Mouse (Mus musculus): ENCODE results near the gene Sdk2. TPM values are rescaled to one million over a fixed set of nuclear protein-coding genes. Genes with fewer than 3 reads are reported as not detected.

The Sdk2 gene
- polyA plus RNA-seq, 1 experiment from 2014 or later: 0.66 TPM

DNA sequence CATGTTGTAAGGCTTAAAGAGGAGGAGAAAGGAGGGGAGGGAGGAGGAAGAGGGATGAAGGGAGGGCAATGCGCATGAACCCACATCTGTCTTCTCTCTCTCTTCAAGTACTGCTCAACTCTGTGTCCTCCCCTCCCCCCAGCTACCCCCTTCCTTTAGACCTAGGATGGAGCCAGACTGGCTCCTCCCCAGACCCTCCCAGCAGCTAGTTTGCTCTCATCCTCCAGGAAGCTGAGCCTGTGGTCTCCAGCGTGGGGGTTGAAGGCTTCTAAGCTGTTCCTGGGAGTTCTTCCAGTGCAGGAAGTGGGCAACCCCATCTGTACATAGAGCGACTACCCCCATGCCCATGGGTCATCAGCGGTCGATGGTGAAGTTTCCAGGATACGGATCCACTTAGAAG lies 38.8 kb downstream of the Sdk2 start:
- 41% methylated on average over 6 of the region's 6 CpGs for WGBS
- Histone ChIP-seq H3K27me3 (replicated peaks; ENCODE audit: insufficient read depth, low read length) (no peaks in the 10 kb centered on the region), H3K27ac (ENCODE audit: low read length) (no peak overlapping the region), H3K36me3 (ENCODE audit: insufficient read depth, low read length) (no peaks in the 10 kb centered on the region), H3K4me3 (ENCODE audit: low read depth, low read length) (no peak overlapping the region), H3K9me3 (ENCODE audit: low read length) (no peaks in the 10 kb centered on the region), H3K4me1 (ENCODE audit: insufficient read depth, low read depth, low read length) (no peaks in the 10 kb centered on the region), H3K4me2 (replicated peaks; ENCODE audit: low read depth, low read length) (no peak overlapping the region), H3K9ac (replicated peaks; ENCODE audit: low read depth) (no peak overlapping the region)
- TF ChIP-seq EP300 (IDR thresholded peaks at IDR 0.05) (no peak), CTCF (IDR thresholded peaks at IDR 0.05) (no peak)
- peak; percentile 31 for DNase-seq (ENCODE audit: low spot score)
- peak; percentile 33; the same call in 1 of the 2 replicates for ATAC-seq

GRCm38 (mm10) chr11:114025056-114025455 lies 41.8 kb downstream of the Sdk2 start:
- Histone ChIP-seq H3K4me3 (ENCODE audit: low read depth, low read length) (no peak overlapping the region), H3K4me2 (replicated peaks; ENCODE audit: low read depth, low read length) (no peak overlapping the region), H3K27me3 (replicated peaks; ENCODE audit: insufficient read depth, low read length) (no peaks in the 10 kb centered on the region), H3K9ac (replicated peaks; ENCODE audit: low read depth) (no peak overlapping the region), H3K36me3 (ENCODE audit: insufficient read depth, low read length) (no peaks in the 10 kb centered on the region), H3K27ac (ENCODE audit: low read length) (no peak overlapping the region), H3K4me1 (ENCODE audit: insufficient read depth, low read depth, low read length) (no peaks in the 10 kb centered on the region), H3K9me3 (ENCODE audit: low read length) (no peaks in the 10 kb centered on the region)
- no peak for TF ChIP-seq EP300 (IDR thresholded peaks at IDR 0.05)
- TF ChIP-seq CTCF (IDR thresholded peaks at IDR 0.05): no peak
- WGBS: 69% methylated on average over 2 of the region's 2 CpGs
- ATAC-seq: no peak
- no peak for DNase-seq (ENCODE audit: low spot score)

GRCm38 (mm10) chr11:114023965-114024364 lies 42.9 kb downstream of the Sdk2 start:
- H3K4me2 ChIP-seq (replicated peaks; ENCODE audit: low read depth, low read length): no peak overlapping the region
- H3K27me3 ChIP-seq (replicated peaks; ENCODE audit: insufficient read depth, low read length): no peaks in the 10 kb centered on the region
- no peak for DNase-seq (ENCODE audit: low spot score)
- no peak for ATAC-seq
- no peaks in the 10 kb centered on the region for H3K4me1 ChIP-seq (ENCODE audit: insufficient read depth, low read depth, low read length)
- H3K4me3 ChIP-seq (ENCODE audit: low read depth, low read length): no peak overlapping the region
- H3K27ac ChIP-seq (ENCODE audit: low read length): no peak overlapping the region
- no peaks in the 10 kb centered on the region for H3K36me3 ChIP-seq (ENCODE audit: insufficient read depth, low read length)
- 13% methylated on average over 1 of the region's 1 CpGs for WGBS
- H3K9me3 ChIP-seq (ENCODE audit: low read length): no peaks in the 10 kb centered on the region
- TF ChIP-seq EP300 (IDR thresholded peaks at IDR 0.05) (no peak), CTCF (IDR thresholded peaks at IDR 0.05) (no peak)
- H3K9ac ChIP-seq (replicated peaks; ENCODE audit: low read depth): no peak overlapping the region

- DNase-seq (ENCODE audit: low spot score) (no peak), ATAC-seq (no peak)
- Histone ChIP-seq H3K9ac (replicated peaks; ENCODE audit: low read depth) (no peak overlapping the region), H3K27me3 (replicated peaks; ENCODE audit: insufficient read depth, low read length) (0 out of 2 replicates have a peak, but pooled peaks cover 3% of the 10 kb centered on the region), H3K9me3 (ENCODE audit: low read length) (no peaks in the 10 kb centered on the region), H3K4me2 (replicated peaks; ENCODE audit: low read depth, low read length) (no peak overlapping the region), H3K36me3 (ENCODE audit: insufficient read depth, low read length) (no peaks in the 10 kb centered on the region), H3K27ac (ENCODE audit: low read length) (no peak overlapping the region), H3K4me1 (ENCODE audit: insufficient read depth, low read depth, low read length) (no peaks in the 10 kb centered on the region), H3K4me3 (ENCODE audit: low read depth, low read length) (no peak overlapping the region)
- 80% methylated on average over 4 of the region's 4 CpGs for WGBS
- TF ChIP-seq CTCF (IDR thresholded peaks at IDR 0.05) (no peak), EP300 (IDR thresholded peaks at IDR 0.05) (no peak)
Measured at GRCm38 (mm10) chr11:114022166-114022565, 44.7 kb downstream of the Sdk2 start.

DNA sequence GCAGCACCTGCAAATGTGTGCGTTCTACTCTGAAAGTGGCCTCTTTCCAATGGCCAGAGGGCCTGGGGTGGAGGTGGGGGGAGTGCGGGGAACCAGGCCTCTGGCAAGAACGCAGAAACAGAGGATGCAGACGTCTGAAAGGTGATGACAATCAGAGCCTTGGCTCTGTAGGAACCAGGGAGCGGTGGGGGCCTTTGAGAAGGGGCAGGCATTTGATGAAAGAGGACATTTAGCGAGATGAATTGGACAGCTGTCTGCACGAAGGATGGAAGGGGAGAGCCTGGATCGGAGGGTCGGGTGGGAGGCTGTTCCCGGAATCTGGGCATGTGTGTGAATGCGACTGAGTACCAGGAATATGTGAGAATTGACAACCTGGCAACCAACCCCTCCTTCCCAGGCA lies 47.8 kb downstream of the Sdk2 start:
- TF ChIP-seq EP300 (IDR thresholded peaks at IDR 0.05): no peak
- TF ChIP-seq CTCF (IDR thresholded peaks at IDR 0.05): no peak
- no peak overlapping the region for H3K27ac ChIP-seq (ENCODE audit: low read length)
- no peaks in the 10 kb centered on the region for H3K9me3 ChIP-seq (ENCODE audit: low read length)
- WGBS: 47% methylated on average over 11 of the region's 11 CpGs
- H3K4me1 ChIP-seq (ENCODE audit: insufficient read depth, low read depth, low read length): no peaks in the 10 kb centered on the region
- H3K4me2 ChIP-seq (replicated peaks; ENCODE audit: low read depth, low read length): no peak overlapping the region
- H3K27me3 ChIP-seq (replicated peaks; ENCODE audit: insufficient read depth, low read length): 0 out of 2 replicates have a peak, but pooled peaks cover 3% of the 10 kb centered on the region
- no peak for DNase-seq (ENCODE audit: low spot score)
- H3K4me3 ChIP-seq (ENCODE audit: low read depth, low read length): no peak overlapping the region
- no peak overlapping the region for H3K9ac ChIP-seq (replicated peaks; ENCODE audit: low read depth)
- ATAC-seq: no peak
- no peaks in the 10 kb centered on the region for H3K36me3 ChIP-seq (ENCODE audit: insufficient read depth, low read length)

GRCm38 (mm10) chr11:114016889-114017392 lies 49.9 kb downstream of the Sdk2 start:
- Histone ChIP-seq H3K9me3 (ENCODE audit: low read length) (no peaks in the 10 kb centered on the region), H3K4me2 (replicated peaks; ENCODE audit: low read depth, low read length) (no peak overlapping the region), H3K4me1 (ENCODE audit: insufficient read depth, low read depth, low read length) (no peaks in the 10 kb centered on the region), H3K27me3 (replicated peaks; ENCODE audit: insufficient read depth, low read length) (0 out of 2 replicates have a peak, but pooled peaks cover 3% of the 10 kb centered on the region), H3K27ac (ENCODE audit: low read length) (no peak overlapping the region), H3K36me3 (ENCODE audit: insufficient read depth, low read length) (no peaks in the 10 kb centered on the region), H3K4me3 (ENCODE audit: low read depth, low read length) (no peak overlapping the region), H3K9ac (replicated peaks; ENCODE audit: low read depth) (no peak overlapping the region)
- no peak for TF ChIP-seq CTCF (IDR thresholded peaks at IDR 0.05)
- no peak for TF ChIP-seq EP300 (IDR thresholded peaks at IDR 0.05)
- DNase-seq (ENCODE audit: low spot score) (no peak), ATAC-seq (no peak)
- WGBS: 31% methylated on average over 10 of the region's 14 CpGs
